Comparison of ENCODE assay signal across 8 mouse cellular contexts in the genomic region with DNA sequence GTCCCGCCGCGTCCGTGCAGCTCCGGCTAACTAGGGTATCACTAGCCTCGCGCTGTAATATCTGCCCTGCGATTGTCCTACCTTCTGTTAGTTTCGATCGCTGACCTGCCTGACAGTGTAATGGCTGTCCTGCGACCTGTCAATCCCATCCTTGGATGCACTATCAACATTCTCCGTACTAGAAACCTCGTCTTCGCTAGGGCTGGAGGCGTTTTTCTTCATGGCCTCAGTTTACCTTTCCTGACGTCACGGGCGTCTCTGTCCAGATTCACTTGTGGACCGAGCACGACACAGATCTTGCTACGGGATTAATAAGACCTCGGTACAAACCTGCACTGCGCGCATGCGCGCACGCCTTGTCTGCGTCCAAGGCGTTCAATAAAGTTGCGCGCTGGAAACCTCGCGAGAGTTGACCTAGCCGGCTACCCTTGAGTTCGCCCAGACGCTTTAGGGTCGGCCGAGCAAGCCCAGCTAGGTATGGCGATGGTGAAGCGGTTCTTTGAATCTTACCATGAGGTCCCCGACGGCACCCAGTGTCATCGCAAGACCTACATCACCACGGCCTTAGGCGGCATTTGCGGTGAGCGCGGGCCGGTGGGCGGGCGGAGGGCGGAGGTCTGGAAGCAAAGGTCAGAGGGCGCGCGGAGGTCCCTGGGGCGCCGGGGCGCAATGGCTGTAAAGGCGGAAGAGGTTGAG. TPM values are rescaled to one million over a fixed set of nuclear protein-coding genes. Genes with fewer than 3 reads are reported as not detected.
DNase-seq lines count a peak whose midpoint lies in the region; ATAC-seq and TF ChIP-seq lines count a peak whose summit lies in the region.

TSS of gene Ndufa11 (plus strand) at position 405 of the 696 bp plus-strand sequence.
TSS of gene Vmac (minus strand) at position 660 of the 696 bp plus-strand sequence.

- TF ChIP-seq POLR2A in ES-Bruce4 (IDR thresholded peaks at IDR 0.05; ENCODE audit: insufficient read depth, low read length): peak; percentile 70

- DNase-seq in heart, postnatal 10 days: peak; percentile 97
- peak; percentile 94 for DNase-seq in large intestine, adult 2 months (ENCODE audit: low read depth, low spot score)
- DNase-seq in liver, postnatal 0 days: peak; percentile 98
- peak; percentile 97 for DNase-seq in testis, postnatal 10 days (ENCODE audit: low spot score)

- no peaks in the 10 kb centered on the region for H3K36me3 ChIP-seq in ES-Bruce4 (ENCODE audit: control insufficient read depth, insufficient read depth, low read length, poor library complexity, severe bottlenecking)
- peaks cover 24% of the 10 kb centered on the region for H3K36me3 ChIP-seq in forebrain, embryonic 13.5 days (ENCODE audit: poor library complexity, severe bottlenecking)
- 0 out of 2 replicates have a peak, but pooled peaks cover 11% of the 10 kb centered on the region for H3K36me3 ChIP-seq in liver, postnatal 0 days (replicated peaks; ENCODE audit: insufficient read depth, low read length)
- H3K36me3 ChIP-seq in neural tube, embryonic 14.5 days (ENCODE audit: control insufficient read depth, insufficient read depth, low read length): peaks cover 14% of the 10 kb centered on the region

- 0 out of 2 replicates have a peak, but pooled peaks have one; percentile 4 for TF ChIP-seq EP300 in ES-Bruce4 (IDR thresholded peaks at IDR 0.05; ENCODE audit: insufficient read depth, low read depth, low read length)
- TF ChIP-seq EP300 in liver, postnatal 0 days (IDR thresholded peaks at IDR 0.05; ENCODE audit: low read depth): peak; percentile 78; the same call in 1 of the 2 replicates

- WGBS in forebrain, embryonic 13.5 days: under 1% methylated on average over 59 of the region's 59 CpGs
- under 1% methylated on average over 59 of the region's 59 CpGs for WGBS in large intestine, adult 2 months
- under 1% methylated on average over 59 of the region's 59 CpGs for WGBS in liver, postnatal 0 days (ENCODE audit: insufficient replicate concordance)
- under 1% methylated on average over 59 of the region's 59 CpGs for WGBS in neural tube, embryonic 14.5 days

- intact Hi-C loops in heart, postnatal 10 days (cut with DNase I): loop anchor here (2.0 kb wide), 1 partner anchor 41 kb away; no protein-coding TSS in a partner anchor

- peak; percentile 79 for ATAC-seq in cerebellum, adult (ENCODE audit: insufficient number of reproducible peaks, low FRiP score, low TSS enrichment)
- peak; percentile 80 for ATAC-seq in forebrain, embryonic 13.5 days
- ATAC-seq in liver, postnatal 0 days: peak; percentile 77
- ATAC-seq in neural tube, embryonic 14.5 days (ENCODE audit: low read depth): peak; percentile 79

- peak within 1 kb of the TSS; percentile 94 for H3K4me3 ChIP-seq in ES-Bruce4 (ENCODE audit: low read depth, low read length)
- peak within 1 kb of the TSS; percentile 77 for H3K4me3 ChIP-seq in forebrain, embryonic 13.5 days
- peak within 1 kb of the TSS; percentile 76 for H3K4me3 ChIP-seq in liver, postnatal 0 days (ENCODE audit: low read depth, low read length)
- H3K4me3 ChIP-seq in neural tube, embryonic 14.5 days (ENCODE audit: low read depth, low read length): peak within 1 kb of the TSS; percentile 50

- no peaks in the 10 kb centered on the region for H3K9me3 ChIP-seq in ES-Bruce4 (replicated peaks; ENCODE audit: control insufficient read depth, insufficient read depth, low read length, poor library complexity, severe bottlenecking)
- H3K9me3 ChIP-seq in forebrain, embryonic 13.5 days (replicated peaks): no peaks in the 10 kb centered on the region
- H3K9me3 ChIP-seq in liver, postnatal 0 days (ENCODE audit: low read length): no peaks in the 10 kb centered on the region
- no peaks in the 10 kb centered on the region for H3K9me3 ChIP-seq in neural tube, embryonic 14.5 days (ENCODE audit: control insufficient read depth, low read length)

- peak within 1 kb of the TSS; percentile 84 for H3K9ac ChIP-seq in ES-Bruce4 (ENCODE audit: low read depth, poor library complexity, severe bottlenecking)
- H3K9ac ChIP-seq in forebrain, embryonic 13.5 days: peak within 1 kb of the TSS; percentile 90
- peak within 1 kb of the TSS; percentile 87 for H3K9ac ChIP-seq in liver, postnatal 0 days (replicated peaks)
- H3K9ac ChIP-seq in neural tube, embryonic 14.5 days (replicated peaks; ENCODE audit: low read depth, low read length): peak within 1 kb of the TSS; percentile 71

- peak within 1 kb of the TSS; percentile 74 for H3K4me2 ChIP-seq in forebrain, embryonic 13.5 days
- peak within 1 kb of the TSS; percentile 92 for H3K4me2 ChIP-seq in liver, postnatal 0 days (ENCODE audit: low read depth, low read length)
- peak within 1 kb of the TSS; percentile 79 for H3K4me2 ChIP-seq in neural tube, embryonic 14.5 days (ENCODE audit: low read depth, low read length)

- no peaks in the 10 kb centered on the region for H3K27me3 ChIP-seq in ES-Bruce4 (ENCODE audit: control insufficient read depth, insufficient read depth, low read length, poor library complexity, severe bottlenecking)
- H3K27me3 ChIP-seq in forebrain, embryonic 13.5 days: no peaks in the 10 kb centered on the region
- no peaks in the 10 kb centered on the region for H3K27me3 ChIP-seq in liver, postnatal 0 days (ENCODE audit: insufficient read depth, low read length)
- H3K27me3 ChIP-seq in neural tube, embryonic 14.5 days (ENCODE audit: control insufficient read depth, insufficient read depth, low read length): no peaks in the 10 kb centered on the region

- TF ChIP-seq CTCF in ES-Bruce4 (IDR thresholded peaks at IDR 0.05; ENCODE audit: low read depth, low read length): no peak
- no peak for TF ChIP-seq CTCF in liver, postnatal 0 days (IDR thresholded peaks at IDR 0.05; ENCODE audit: low read depth)

- H3K27ac ChIP-seq in ES-Bruce4 (ENCODE audit: insufficient read depth, low read length): peak within 1 kb of the TSS; percentile 71
- peak within 1 kb of the TSS; percentile 86 for H3K27ac ChIP-seq in forebrain, embryonic 13.5 days
- peak within 1 kb of the TSS; percentile 83 for H3K27ac ChIP-seq in liver, postnatal 0 days (ENCODE audit: low read depth)
- peak within 1 kb of the TSS; percentile 84 for H3K27ac ChIP-seq in neural tube, embryonic 14.5 days (ENCODE audit: low read depth, low read length)

- H3K4me1 ChIP-seq in ES-Bruce4 (ENCODE audit: control insufficient read depth, insufficient read depth, low read length): no peaks in the 10 kb centered on the region
- H3K4me1 ChIP-seq in forebrain, embryonic 13.5 days: peaks cover 29% of the 10 kb centered on the region
- peaks cover 19% of the 10 kb centered on the region for H3K4me1 ChIP-seq in liver, postnatal 0 days (ENCODE audit: insufficient read depth)
- H3K4me1 ChIP-seq in neural tube, embryonic 14.5 days (ENCODE audit: control insufficient read depth, insufficient read depth, low read length): peaks cover 17% of the 10 kb centered on the region

RNA-seq across cellular contexts. Expression of gene Ndufa11, which starts in this region (rescaled TPM):
- polyA plus RNA-seq in ES-Bruce4 (2011; ENCODE audit: insufficient read depth, insufficient read length, low read depth, missing spikeins): 152 and 177 TPM in 2 replicates
- polyA plus RNA-seq in forebrain, embryonic 13.5 days (2015; fragmentation: Nextera tagmentation; extraction: Ambion mirVana): 433 and 459 TPM in 2 replicates
- total RNA-seq in heart, postnatal 10 days (2021): 100 to 1,000 TPM; 794 to 859 TPM
- polyA plus RNA-seq in large intestine, adult 2 months (2012; rRNA removed): 662 and 682 TPM in 2 replicates
- 281 and 298 TPM in 2 replicates for polyA plus RNA-seq in liver, postnatal 0 days (2015; fragmentation: Nextera tagmentation; extraction: Ambion mirVana)
- polyA plus RNA-seq in neural tube, embryonic 14.5 days (2014; fragmentation: Nextera tagmentation; extraction: Ambion mirVana): 570 and 693 TPM in 2 replicates

RNA-seq across cellular contexts. Expression of gene Vmac, which starts in this region (rescaled TPM):
- polyA plus RNA-seq in ES-Bruce4 (2011; ENCODE audit: insufficient read depth, insufficient read length, low read depth, missing spikeins): 23.2 and 24.2 TPM in 2 replicates
- polyA plus RNA-seq in forebrain, embryonic 13.5 days (2015; fragmentation: Nextera tagmentation; extraction: Ambion mirVana): 14.0 and 16.7 TPM in 2 replicates
- 1 to 10 TPM; 5.4 to 9.8 TPM for total RNA-seq in heart, postnatal 10 days (2021)
- 10.4 and 10.5 TPM in 2 replicates for polyA plus RNA-seq in large intestine, adult 2 months (2012; rRNA removed)
- 3.3 and 4.1 TPM in 2 replicates for polyA plus RNA-seq in liver, postnatal 0 days (2015; fragmentation: Nextera tagmentation; extraction: Ambion mirVana)
- 16.9 and 19.4 TPM in 2 replicates for polyA plus RNA-seq in neural tube, embryonic 14.5 days (2014; fragmentation: Nextera tagmentation; extraction: Ambion mirVana)

Comparison
In these comparisons a context has a peak if more than half of its experiments do, and no peak if none do; other contexts are left out.
1. Peak in every context shown above with its lines: DNase-seq, ATAC-seq, H3K4me3 ChIP-seq and H3K27ac ChIP-seq.